Mouse (Mus musculus): ENCODE results near the gene Adam29. TPM values are rescaled to one million over a fixed set of nuclear protein-coding genes. Genes with fewer than 3 reads are reported as not detected.

Gene Adam29
- polyA plus RNA-seq (2014; fragmentation: Nextera tagmentation; extraction: Ambion mirVana): not detected in 2 replicates

DNA sequence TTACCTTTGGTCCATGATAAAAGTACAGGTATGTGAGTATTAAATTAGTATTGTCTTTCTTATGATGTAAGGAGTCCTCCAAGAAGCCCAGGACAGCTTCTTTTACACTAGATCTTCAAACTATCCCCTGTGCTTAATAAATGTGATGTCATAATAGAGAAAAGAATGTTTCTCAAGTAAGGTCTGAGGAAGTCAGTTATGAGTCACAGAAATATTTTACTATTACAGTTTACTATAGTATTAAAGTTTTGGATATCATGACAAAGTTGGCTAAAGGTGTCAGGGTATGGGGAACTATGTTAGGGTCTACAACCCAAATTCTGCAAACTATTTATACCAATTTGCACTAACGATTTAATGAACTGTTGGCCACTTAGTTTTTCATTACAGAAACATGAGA lies at the start of gene Adam29:
TSS of gene Adam29 (minus strand) at position 101 of the 400 bp plus-strand sequence.
- Histone ChIP-seq H3K9me3 (ENCODE audit: control insufficient read depth, low read length) (no peaks in the 10 kb centered on the region), H3K27ac (ENCODE audit: low read depth, low read length) (no peak within 1 kb of the TSS), H3K4me1 (ENCODE audit: control insufficient read depth, insufficient read depth, low read length) (no peaks in the 10 kb centered on the region), H3K36me3 (ENCODE audit: control insufficient read depth, insufficient read depth, low read length) (no peaks in the 10 kb centered on the region), H3K4me3 (ENCODE audit: low read length) (no peak within 1 kb of the TSS), H3K9ac (ENCODE audit: low read depth, low read length) (no peak within 1 kb of the TSS), H3K4me2 (replicated peaks; ENCODE audit: low read depth, low read length) (no peak within 1 kb of the TSS), H3K27me3 (ENCODE audit: control insufficient read depth, insufficient read depth, low read length) (no peaks in the 10 kb centered on the region)
- WGBS: 93% methylated on average over 1 of the region's 1 CpGs
- ATAC-seq (ENCODE audit: low FRiP score, low TSS enrichment): no peak

DNA sequence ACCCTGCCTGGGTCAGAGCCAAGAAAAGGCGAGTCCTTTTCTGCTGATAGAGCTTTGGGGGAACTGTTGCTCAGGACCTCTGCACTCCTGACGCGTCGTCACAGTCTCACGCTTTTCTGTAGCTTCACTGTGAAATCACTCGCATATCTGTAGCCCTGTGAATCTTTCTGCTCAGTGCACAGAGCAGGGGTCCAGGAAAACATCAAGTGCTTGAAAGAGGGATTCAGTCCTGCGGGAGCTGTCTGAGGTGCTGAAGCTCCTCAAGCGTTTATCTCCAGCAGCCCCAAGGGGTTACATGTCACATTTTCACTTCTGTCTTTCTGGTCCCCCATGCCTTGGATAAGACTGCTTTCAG lies 33.8 kb upstream of the Adam29 start:
- peak; percentile 93 for ATAC-seq (ENCODE audit: low FRiP score, low TSS enrichment)
- Histone ChIP-seq H3K36me3 (ENCODE audit: control insufficient read depth, insufficient read depth, low read length) (no peaks in the 10 kb centered on the region), H3K4me1 (ENCODE audit: control insufficient read depth, insufficient read depth, low read length) (no peaks in the 10 kb centered on the region), H3K4me2 (replicated peaks; ENCODE audit: low read depth, low read length) (peak overlapping the region; percentile 26; the same call in 1 of the 2 replicates), H3K9me3 (ENCODE audit: control insufficient read depth, low read length) (no peaks in the 10 kb centered on the region), H3K27me3 (ENCODE audit: control insufficient read depth, insufficient read depth, low read length) (no peaks in the 10 kb centered on the region), H3K9ac (ENCODE audit: low read depth, low read length) (no peak overlapping the region), H3K27ac (ENCODE audit: low read depth, low read length) (no peak overlapping the region), H3K4me3 (ENCODE audit: low read length) (no peak overlapping the region)
- 2% methylated on average over 8 of the region's 8 CpGs for WGBS

DNA sequence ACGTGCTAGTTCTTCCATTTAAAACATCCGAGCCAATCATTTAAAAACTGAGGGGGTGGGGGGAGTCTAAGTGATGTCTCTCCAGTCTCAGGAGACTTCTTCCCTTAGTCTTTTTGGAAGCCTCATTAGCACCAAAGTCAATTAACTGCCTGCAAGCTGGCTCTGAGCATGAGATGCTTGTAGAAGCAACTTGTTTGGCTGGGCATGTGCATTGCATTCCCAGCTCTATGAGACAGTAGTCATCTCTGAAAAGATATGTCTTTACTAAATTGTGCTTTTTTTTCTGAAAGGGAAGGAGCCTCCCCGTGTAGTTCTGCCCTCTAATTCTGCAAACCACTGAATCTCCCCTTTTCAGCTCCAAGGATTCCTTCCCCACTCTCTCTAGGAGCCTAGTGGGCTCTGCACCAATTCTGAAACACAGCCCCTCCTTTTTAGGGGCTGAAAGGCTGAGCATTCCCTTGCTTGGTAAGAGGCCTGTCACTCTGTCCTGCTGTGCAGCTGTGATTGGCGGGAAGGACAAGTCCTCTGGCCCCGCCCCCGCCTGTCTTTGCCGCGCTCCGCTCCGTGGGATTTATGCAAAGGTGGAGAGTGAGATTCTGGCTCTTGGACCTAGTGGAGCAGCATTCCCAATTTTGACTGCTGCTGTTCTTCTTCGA lies 33.2 kb upstream of the Adam29 start, which contains the start of gene Glra3:
TSS of gene Glra3 (plus strand) at position 591 of the 656 bp plus-strand sequence.
- no peak within 1 kb of the TSS for H3K9ac ChIP-seq (ENCODE audit: low read depth, low read length)
- H3K4me3 ChIP-seq (ENCODE audit: low read length): no peak within 1 kb of the TSS
- no peaks in the 10 kb centered on the region for H3K9me3 ChIP-seq (ENCODE audit: control insufficient read depth, low read length)
- no peak within 1 kb of the TSS for H3K27ac ChIP-seq (ENCODE audit: low read depth, low read length)
- peak; percentile 83; the same call in 1 of the 2 replicates for ATAC-seq (ENCODE audit: low FRiP score, low TSS enrichment)
- H3K36me3 ChIP-seq (ENCODE audit: control insufficient read depth, insufficient read depth, low read length): no peaks in the 10 kb centered on the region
- H3K4me2 ChIP-seq (replicated peaks; ENCODE audit: low read depth, low read length): peak within 1 kb of the TSS; percentile 26; the same call in 1 of the 2 replicates
- H3K27me3 ChIP-seq (ENCODE audit: control insufficient read depth, insufficient read depth, low read length): no peaks in the 10 kb centered on the region
- WGBS: 17% methylated on average over 11 of the region's 11 CpGs
- H3K4me1 ChIP-seq (ENCODE audit: control insufficient read depth, insufficient read depth, low read length): no peaks in the 10 kb centered on the region

Other genes with a start within 250 kb of the Adam29 start
- gene Glra3, start 33.5 kb upstream of the Adam29 start, polyA plus RNA-seq (2014; fragmentation: Nextera tagmentation; extraction: Ambion mirVana): 0.04 and 0.12 TPM in 2 replicates